ENCODE assay signal across 13 mouse cellular contexts in the genomic region with DNA sequence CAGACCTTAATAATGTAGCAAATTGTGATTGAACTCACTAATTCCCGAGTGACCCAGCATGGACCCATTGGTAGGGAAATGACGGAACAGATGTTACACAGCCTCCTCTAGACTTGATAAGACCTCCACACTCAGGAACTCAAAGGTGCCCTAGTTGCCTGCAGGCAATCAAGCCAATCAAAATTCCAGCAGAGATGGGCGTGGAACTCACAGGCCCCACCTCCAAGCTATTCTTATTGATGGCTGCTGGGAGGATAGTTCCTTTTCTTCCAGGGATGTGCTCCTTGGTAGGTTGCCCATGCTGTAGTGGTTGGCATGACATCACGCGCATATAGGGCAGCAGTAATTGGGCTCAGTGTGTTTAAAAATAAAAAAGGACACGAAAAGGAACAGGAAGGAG.
DNase-seq lines count a peak whose midpoint lies in the region; ATAC-seq and TF ChIP-seq lines count a peak whose summit lies in the region.
"Had no signal": no experiment of that assay in that cellular context is flagged by ENCODE, and none has a peak within 500 bp of the region (broad histone marks: within the 10 kb centered on the region; RNA-seq: fewer than 3 reads in every experiment).

No protein-coding gene starts in this region.

- H3K4me1 ChIP-seq in heart, embryonic 14.5 days (ENCODE audit: control insufficient read depth in 2 of 2, insufficient read depth in 2 of 2, low read length in 2 of 2): peaks cover 0 to 3% of the 10 kb centered on the region in 2 experiments; a peak in 2 of 4 replicates
- H3K4me1 ChIP-seq in CH12.LX (ENCODE audit: control insufficient read depth in 1 of 2, insufficient read depth in 2 of 2) (peaks cover 6 to 28% of the 10 kb centered on the region in 2 experiments), MEL (ENCODE audit: control insufficient read depth in 1 of 2, insufficient read depth in 2 of 2, low read length in 2 of 2) (no peaks in the 10 kb centered on the region; a peak in 2 of 4 replicates)
- no peaks in the 10 kb centered on the region for H3K4me1 ChIP-seq in liver, postnatal 0 days (ENCODE audit: insufficient read depth)
- H3K4me1 ChIP-seq: embryonic facial prominence, embryonic 12.5 days; hindbrain, embryonic 13.5 days; liver, embryonic 13.5 days; midbrain, embryonic 12.5 days had no signal

- no peak for DNase-seq in heart, adult 18-20 months
- no peak for DNase-seq in CH12.LX (ENCODE audit: extremely low read depth)
- peak; percentile 8 for DNase-seq in MEL (ENCODE audit: low read depth, low spot score)
- DNase-seq in liver, postnatal 0 days: no peak
- DNase-seq in cerebellum, postnatal 14 days: no peak
- DNase-seq: gastrocnemius, postnatal 25 days; layer of hippocampus, postnatal 36 days; liver, embryonic 13.5 days had no signal

- dilution Hi-C loops in CH12.LX (cut with MboI; ENCODE audit: extremely low pct_ligation_motif_present, extremely low pct_unique_long_range_greater_than_20kb, low sequenced_read_pairs): no loop called here

- H3K79me2 ChIP-seq in CH12.LX (replicated peaks; ENCODE audit: control insufficient read depth, extremely low read depth, insufficient read depth, poor library complexity, severe bottlenecking): no peaks in the 10 kb centered on the region
- H3K79me2 ChIP-seq in MEL (ENCODE audit: control insufficient read depth, insufficient read depth, low read length, poor library complexity): no peaks in the 10 kb centered on the region
- no peaks in the 10 kb centered on the region for H3K79me2 ChIP-seq in macrophage (ENCODE audit: inconsistent target)

- H3K36me3 ChIP-seq in heart, embryonic 14.5 days (ENCODE audit: control insufficient read depth, insufficient read depth, low read length): no peaks in the 10 kb centered on the region
- H3K36me3 ChIP-seq in CH12.LX (replicated peaks in 1 of 2; ENCODE audit: control insufficient read depth in 1 of 2, insufficient read depth in 1 of 2, low read length in 1 of 2) (no peaks in the 10 kb centered on the region), MEL (ENCODE audit: control insufficient read depth in 1 of 2, insufficient read depth in 2 of 2, low read length in 2 of 2) (peaks cover 0 to 2% of the 10 kb centered on the region in 2 experiments; a peak in 2 of 4 replicates), macrophage (ENCODE audit: inconsistent target) (no peaks in the 10 kb centered on the region)
- H3K36me3 ChIP-seq in liver, postnatal 0 days (replicated peaks; ENCODE audit: insufficient read depth, low read length): no peaks in the 10 kb centered on the region
- H3K36me3 ChIP-seq: embryonic facial prominence, embryonic 12.5 days; hindbrain, embryonic 13.5 days; liver, embryonic 13.5 days; midbrain, embryonic 12.5 days had no signal

- no peak for TF ChIP-seq EP300 in CH12.LX (IDR thresholded peaks at IDR 0.05; ENCODE audit: low read length)
- TF ChIP-seq EP300 in MEL (IDR thresholded peaks at IDR 0.05; ENCODE audit: low read depth in 1 of 2, low read length in 2 of 2): no peak
- TF ChIP-seq EP300 in liver, postnatal 0 days (IDR thresholded peaks at IDR 0.05; ENCODE audit: low read depth): no peak

- no peaks in the 10 kb centered on the region for H3K27me3 ChIP-seq in heart, embryonic 14.5 days (ENCODE audit: control insufficient read depth, insufficient read depth, low read length)
- H3K27me3 ChIP-seq in CH12.LX (replicated peaks) (no peaks in the 10 kb centered on the region), MEL (ENCODE audit: control insufficient read depth in 1 of 2, insufficient read depth in 2 of 2, low read length in 2 of 2) (peaks cover 0 to 4% of the 10 kb centered on the region in 2 experiments; a peak in 2 of 4 replicates)
- no peaks in the 10 kb centered on the region for H3K27me3 ChIP-seq in liver, postnatal 0 days (ENCODE audit: insufficient read depth, low read length)
- H3K27me3 ChIP-seq: embryonic facial prominence, embryonic 12.5 days; hindbrain, embryonic 13.5 days; liver, embryonic 13.5 days; midbrain, embryonic 12.5 days had no signal

- WGBS in heart, embryonic 14.5 days: 80% methylated on average over 6 of the region's 6 CpGs
- WGBS in macrophage (ENCODE audit: missing documents): 66% methylated on average over 6 of the region's 6 CpGs
- 72% methylated on average over 6 of the region's 6 CpGs for WGBS in liver, postnatal 0 days (ENCODE audit: insufficient replicate concordance)

- H3K9ac ChIP-seq in heart, embryonic 14.5 days (ENCODE audit: low read length): no peak overlapping the region
- H3K9ac ChIP-seq in CH12.LX (ENCODE audit: insufficient read depth, low read depth) (no peak overlapping the region), MEL (ENCODE audit: control insufficient read depth, low read depth, low read length, poor library complexity, severe bottlenecking) (no peak overlapping the region)
- H3K9ac ChIP-seq in liver, postnatal 0 days (replicated peaks): no peak overlapping the region
- H3K9ac ChIP-seq: embryonic facial prominence, embryonic 12.5 days; hindbrain, embryonic 13.5 days; liver, embryonic 13.5 days; midbrain, embryonic 12.5 days had no signal

- H3K9me3 ChIP-seq in heart, embryonic 14.5 days (ENCODE audit: control insufficient read depth, low read length): no peaks in the 10 kb centered on the region
- H3K9me3 ChIP-seq in CH12.LX (replicated peaks; ENCODE audit: low read length) (no peaks in the 10 kb centered on the region), MEL (replicated peaks; ENCODE audit: insufficient read depth, low read length) (no peaks in the 10 kb centered on the region)
- H3K9me3 ChIP-seq in liver, postnatal 0 days (ENCODE audit: low read length): no peaks in the 10 kb centered on the region
- H3K9me3 ChIP-seq: embryonic facial prominence, embryonic 12.5 days; hindbrain, embryonic 13.5 days; liver, embryonic 13.5 days; midbrain, embryonic 12.5 days had no signal

- TF ChIP-seq CTCF in CH12.LX (conservative IDR thresholded peaks at IDR 0.05 in 1 of 2, IDR thresholded peaks at IDR 0.05 in 1 of 2; ENCODE audit: low read depth in 2 of 2, low read length in 2 of 2) (no peak), MEL (IDR thresholded peaks at IDR 0.05 in 2 of 3, conservative IDR thresholded peaks at IDR 0.05 in 1 of 3; ENCODE audit: control insufficient read depth in 1 of 3, insufficient read depth in 1 of 3, low read depth in 2 of 3, low read length in 3 of 3, poor library complexity in 1 of 3, severe bottlenecking in 1 of 3) (no peak)
- no peak for TF ChIP-seq CTCF in liver, postnatal 0 days (IDR thresholded peaks at IDR 0.05; ENCODE audit: low read depth)

- no peak overlapping the region for H3K27ac ChIP-seq in heart, embryonic 14.5 days (replicated peaks in 1 of 2; ENCODE audit: control insufficient read depth in 1 of 2, insufficient read depth in 1 of 2, low read depth in 2 of 2, low read length in 2 of 2)
- H3K27ac ChIP-seq in CH12.LX (ENCODE audit: insufficient read depth, low read depth): no peak overlapping the region
- H3K27ac ChIP-seq in MEL (ENCODE audit: control insufficient read depth, low read depth, low read length): no peak overlapping the region
- peak overlapping the region; percentile 22 for H3K27ac ChIP-seq in macrophage
- no peak overlapping the region for H3K27ac ChIP-seq in liver, postnatal 0 days (ENCODE audit: low read depth)
- H3K27ac ChIP-seq: embryonic facial prominence, embryonic 12.5 days; hindbrain, embryonic 13.5 days; liver, embryonic 13.5 days; midbrain, embryonic 12.5 days had no signal

- no peak for ATAC-seq in heart, embryonic 14.5 days (ENCODE audit: insufficient number of reproducible peaks, insufficient read depth, low FRiP score, low read depth)
- ATAC-seq in liver, postnatal 0 days: no peak

- H3K4me3 ChIP-seq in heart, embryonic 14.5 days (ENCODE audit: control insufficient read depth in 1 of 2, insufficient read depth in 1 of 2, low read depth in 1 of 2, low read length in 2 of 2): no peak overlapping the region
- H3K4me3 ChIP-seq in CH12.LX (replicated peaks in 1 of 3; ENCODE audit: low read depth in 2 of 3, low read length in 2 of 3, poor library complexity in 1 of 3): no peak overlapping the region
- no peak overlapping the region for H3K4me3 ChIP-seq in MEL (ENCODE audit: control insufficient read depth in 1 of 2, insufficient read depth in 1 of 2, low read depth in 2 of 2, low read length in 2 of 2)
- no peak overlapping the region; the same call in 1 of the 2 replicates for H3K4me3 ChIP-seq in macrophage (ENCODE audit: inconsistent target)
- H3K4me3 ChIP-seq in liver, postnatal 0 days (ENCODE audit: low read depth, low read length): no peak overlapping the region
- H3K4me3 ChIP-seq: embryonic facial prominence, embryonic 12.5 days; hindbrain, embryonic 13.5 days; liver, embryonic 13.5 days; midbrain, embryonic 12.5 days had no signal

- TF ChIP-seq POLR2A in CH12.LX (IDR thresholded peaks at IDR 0.05; ENCODE audit: low read depth, low read length): no peak
- no peak for TF ChIP-seq POLR2A in MEL (IDR thresholded peaks at IDR 0.05; ENCODE audit: control insufficient read depth in 1 of 2, insufficient read depth in 1 of 2, low read depth in 1 of 2, low read length in 2 of 2, poor library complexity in 1 of 2)

- TF ChIP-seq RAD21 in CH12.LX (IDR thresholded peaks at IDR 0.05; ENCODE audit: low read depth, low read length) (no peak), MEL (IDR thresholded peaks at IDR 0.05; ENCODE audit: low read depth, low read length) (no peak)

- in situ Hi-C loops in CH12.LX (cut with MboI; ENCODE audit: low pct_ligation_motif_present, low pct_unique_long_range_greater_than_20kb, low sequenced_read_pairs): no loop called here

- peak overlapping the region; percentile 38; the same call in 1 of the 2 replicates for H3K4me2 ChIP-seq in heart, embryonic 14.5 days (ENCODE audit: low read length)
- H3K4me2 ChIP-seq in CH12.LX (ENCODE audit: insufficient read depth, low read depth, poor library complexity, severe bottlenecking): peak overlapping the region; percentile 57; the same call in 1 of the 2 replicates
- H3K4me2 ChIP-seq in liver, postnatal 0 days (ENCODE audit: low read depth, low read length): no peak overlapping the region
- H3K4me2 ChIP-seq: embryonic facial prominence, embryonic 12.5 days; hindbrain, embryonic 13.5 days; liver, embryonic 13.5 days; midbrain, embryonic 12.5 days had no signal

TF ChIP-seq in CH12.LX, 34 proteins besides CTCF, POLR2A, EP300 and RAD21 (continues in another document):
- TF ChIP-seq JUND (conservative IDR thresholded peaks at IDR 0.05; ENCODE audit: low read depth, low read length) (no peak), GABPA (IDR thresholded peaks at IDR 0.05; ENCODE audit: insufficient replicate concordance, low read depth, low read length) (no peak), TCF12 (IDR thresholded peaks at IDR 0.05; ENCODE audit: low read depth, low read length) (no peak), KAT2A (IDR thresholded peaks at IDR 0.05; ENCODE audit: insufficient replicate concordance, low read length) (no peak)

TF ChIP-seq in MEL, 35 proteins besides CTCF, POLR2A, EP300 and RAD21 (continues in another document):
- TF ChIP-seq E2F4 (IDR thresholded peaks at IDR 0.05; ENCODE audit: borderline replicate concordance, low read depth, low read length) (no peak), CHD2 (IDR thresholded peaks at IDR 0.05; ENCODE audit: low read length) (no peak), POLR2AphosphoS2 (IDR thresholded peaks at IDR 0.05; ENCODE audit: low read length) (no peak), ZMIZ1 (IDR thresholded peaks at IDR 0.05; ENCODE audit: low read depth, low read length) (no peak), TBP (IDR thresholded peaks at IDR 0.05; ENCODE audit: low read depth, low read length) (no peak)
